Mouse (Mus musculus) C2C12 (cell line): ENCODE measurements around the gene Ppif.
A peak's percentile ranks its signal among the peaks of the same experiment; 100 is the strongest.

Source experiments
- CTCF ChIP-seq: IDR thresholded peaks from one replicate; pipeline ENCODE4 v1.5.1; 2011; ENCODE audit not compliant: control insufficient read depth, insufficient read depth, insufficient read length
- MAX ChIP-seq: IDR thresholded peaks from one replicate; pipeline ENCODE4 v1.6.1; 2011; ENCODE audit warnings: mild to moderate bottlenecking, control low read depth

DNA sequence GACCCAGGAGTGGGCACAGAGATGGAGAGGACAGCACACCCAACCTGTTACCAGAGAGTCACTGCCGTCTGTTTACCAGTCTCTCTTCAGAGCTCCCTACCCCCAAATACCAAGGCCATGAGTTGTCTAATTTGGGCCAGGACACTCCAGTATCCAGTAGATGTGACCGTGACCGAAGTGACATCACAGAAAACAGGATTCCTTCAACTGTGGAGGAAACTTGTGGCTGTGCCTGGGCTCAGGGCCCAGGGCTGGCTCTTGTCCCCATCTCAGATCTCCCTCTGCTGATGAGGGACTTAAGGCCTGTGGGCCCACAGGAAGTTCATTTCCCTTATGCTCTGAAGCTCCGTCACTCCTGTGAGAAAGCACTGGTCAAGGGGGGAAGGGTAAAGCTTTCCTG is 14.5 kb downstream of the Ppif start:
- peak; percentile 27 for TF ChIP-seq MAX
- no peak for TF ChIP-seq CTCF
